Comparison of ENCODE assay signal across 8 mouse cellular contexts in genomic region chr11:32216851-32217250, GRCm38 (mm10). TPM values are rescaled to one million over a fixed set of nuclear protein-coding genes. Genes with fewer than 3 reads are reported as not detected.
DNase-seq lines count a peak whose midpoint lies in the region; ATAC-seq and TF ChIP-seq lines count a peak whose summit lies in the region.

No protein-coding gene starts in this region.

- no peaks in the 10 kb centered on the region for H3K9me3 ChIP-seq in hindbrain, embryonic 10.5 days
- H3K9me3 ChIP-seq in hindbrain, embryonic 12.5 days (replicated peaks), result no peaks in the 10 kb centered on the region
- no peaks in the 10 kb centered on the region for H3K9me3 ChIP-seq in E14TG2a.4 (ENCODE audit: low read length)
- no peaks in the 10 kb centered on the region for H3K9me3 ChIP-seq in forebrain, embryonic 13.5 days (replicated peaks)
- no peaks in the 10 kb centered on the region for H3K9me3 ChIP-seq in kidney, postnatal 0 days (replicated peaks; ENCODE audit: low read length)

- 22% methylated on average over 8 of the region's 8 CpGs for WGBS in hindbrain, embryonic 10.5 days
- WGBS in hindbrain, embryonic 12.5 days, result 24% methylated on average over 8 of the region's 8 CpGs
- 21% methylated on average over 8 of the region's 8 CpGs for WGBS in forebrain, embryonic 13.5 days
- WGBS in kidney, postnatal 0 days, result 16% methylated on average over 8 of the region's 8 CpGs

- peaks cover 43% of the 10 kb centered on the region for H3K36me3 ChIP-seq in hindbrain, embryonic 10.5 days
- peaks cover 15% of the 10 kb centered on the region; the same call in 1 of the 2 replicates for H3K36me3 ChIP-seq in hindbrain, embryonic 12.5 days
- peaks cover 45% of the 10 kb centered on the region for H3K36me3 ChIP-seq in E14TG2a.4 (ENCODE audit: insufficient read depth, low read length)
- no peaks in the 10 kb centered on the region; the same call in 1 of the 2 replicates for H3K36me3 ChIP-seq in forebrain, embryonic 13.5 days (ENCODE audit: poor library complexity, severe bottlenecking)
- H3K36me3 ChIP-seq in kidney, postnatal 0 days (ENCODE audit: insufficient read depth, low read length), result peaks cover 38% of the 10 kb centered on the region

- no peaks in the 10 kb centered on the region; the same call in none of the 2 replicates for H3K27me3 ChIP-seq in hindbrain, embryonic 10.5 days (ENCODE audit: insufficient read depth, poor library complexity, severe bottlenecking)
- H3K27me3 ChIP-seq in hindbrain, embryonic 12.5 days, result peaks cover 17% of the 10 kb centered on the region
- H3K27me3 ChIP-seq in E14TG2a.4 (ENCODE audit: insufficient read depth, low read length), result 0 out of 2 replicates have a peak, but pooled peaks cover 3% of the 10 kb centered on the region
- H3K27me3 ChIP-seq in forebrain, embryonic 13.5 days, result peaks cover 20% of the 10 kb centered on the region
- H3K27me3 ChIP-seq in kidney, postnatal 0 days (ENCODE audit: insufficient read depth, low read length), result no peaks in the 10 kb centered on the region

- H3K4me1 ChIP-seq in hindbrain, embryonic 10.5 days (replicated peaks), result peaks cover 45% of the 10 kb centered on the region
- H3K4me1 ChIP-seq in hindbrain, embryonic 12.5 days, result peaks cover 24% of the 10 kb centered on the region
- H3K4me1 ChIP-seq in E14TG2a.4 (replicated peaks; ENCODE audit: low read depth, low read length), result peaks cover 94% of the 10 kb centered on the region
- peaks cover 20% of the 10 kb centered on the region for H3K4me1 ChIP-seq in forebrain, embryonic 13.5 days
- H3K4me1 ChIP-seq in kidney, postnatal 0 days (replicated peaks; ENCODE audit: insufficient read depth, low read length), result peaks cover 11% of the 10 kb centered on the region; the same call in 1 of the 2 replicates

- no peak overlapping the region for H3K4me2 ChIP-seq in hindbrain, embryonic 12.5 days (replicated peaks)
- no peak overlapping the region for H3K4me2 ChIP-seq in forebrain, embryonic 13.5 days
- no peak overlapping the region for H3K4me2 ChIP-seq in kidney, postnatal 0 days (ENCODE audit: low read length)

- H3K9ac ChIP-seq in hindbrain, embryonic 12.5 days, result no peak overlapping the region
- no peak overlapping the region for H3K9ac ChIP-seq in forebrain, embryonic 13.5 days
- no peak overlapping the region for H3K9ac ChIP-seq in kidney, postnatal 0 days (ENCODE audit: low read depth, low read length)

- DNase-seq in hindbrain, embryonic 10.5 days (ENCODE audit: low spot score), result peak; percentile 73
- DNase-seq in kidney, postnatal 0 days (ENCODE audit: low spot score), result peak; percentile 91
- peak; percentile 77 for DNase-seq in lung, postnatal 25 days (ENCODE audit: low spot score)
- DNase-seq in spleen, adult 12 weeks (ENCODE audit: low spot score), result peak; percentile 69

- H3K27ac ChIP-seq in hindbrain, embryonic 10.5 days, result 0 out of 2 replicates have a peak overlapping the region, but pooled peaks have one; percentile 14
- H3K27ac ChIP-seq in hindbrain, embryonic 12.5 days, result no peak overlapping the region
- H3K27ac ChIP-seq in forebrain, embryonic 13.5 days, result 0 out of 2 replicates have a peak overlapping the region, but pooled peaks have one; percentile 35
- no peak overlapping the region for H3K27ac ChIP-seq in kidney, postnatal 0 days

- peak; percentile 84 for TF ChIP-seq CTCF in E14TG2a.4 (conservative IDR thresholded peaks at IDR 0.05; ENCODE audit: low read length)
- TF ChIP-seq CTCF in kidney, postnatal 0 days (IDR thresholded peaks at IDR 0.05; ENCODE audit: low read depth), result peak; percentile 92

- ATAC-seq in hindbrain, embryonic 12.5 days (ENCODE audit: low FRiP score), result no peak
- peak; percentile 77 for ATAC-seq in cerebellum, adult (ENCODE audit: insufficient number of reproducible peaks, low FRiP score, low TSS enrichment)
- ATAC-seq in forebrain, embryonic 13.5 days, result peak; percentile 65
- 0 out of 2 replicates have a peak, but pooled peaks have one; percentile 27 for ATAC-seq in kidney, postnatal 0 days (replicated peaks; ENCODE audit: low FRiP score, low read depth)

- H3K4me3 ChIP-seq in hindbrain, embryonic 10.5 days, result no peak overlapping the region
- no peak overlapping the region for H3K4me3 ChIP-seq in hindbrain, embryonic 12.5 days
- H3K4me3 ChIP-seq in E14TG2a.4 (replicated peaks; ENCODE audit: low read length), result no peak overlapping the region
- no peak overlapping the region for H3K4me3 ChIP-seq in forebrain, embryonic 13.5 days
- no peak overlapping the region for H3K4me3 ChIP-seq in kidney, postnatal 0 days (replicated peaks; ENCODE audit: low read depth, low read length)

RNA-seq across cellular contexts. Expression of gene Rhbdf1, which starts 5.2 kb away (rescaled TPM):
- 31.3 and 32.9 TPM in 2 replicates for polyA plus RNA-seq in hindbrain, embryonic 10.5 days (2016; fragmentation: Nextera tagmentation; extraction: Ambion mirVana)
- polyA plus RNA-seq in hindbrain, embryonic 12.5 days (2016; fragmentation: Nextera tagmentation; extraction: Ambion mirVana), result 32.8 and 33.1 TPM in 2 replicates
- 9.7 and 12.3 TPM in 2 replicates for polyA plus RNA-seq in forebrain, embryonic 13.5 days (2015; fragmentation: Nextera tagmentation; extraction: Ambion mirVana)
- polyA plus RNA-seq in kidney, postnatal 0 days (2015; fragmentation: Nextera tagmentation; extraction: Ambion mirVana), result 49.3 and 55.0 TPM in 2 replicates

RNA-seq across cellular contexts. Expression of gene Mpg, which starts 9.5 kb away (rescaled TPM):
- polyA plus RNA-seq in hindbrain, embryonic 10.5 days (2016; fragmentation: Nextera tagmentation; extraction: Ambion mirVana), result 34.2 and 36.3 TPM in 2 replicates
- 30.4 and 32.3 TPM in 2 replicates for polyA plus RNA-seq in hindbrain, embryonic 12.5 days (2016; fragmentation: Nextera tagmentation; extraction: Ambion mirVana)
- 24.9 and 30.6 TPM in 2 replicates for polyA plus RNA-seq in forebrain, embryonic 13.5 days (2015; fragmentation: Nextera tagmentation; extraction: Ambion mirVana)
- 31.6 and 33.0 TPM in 2 replicates for polyA plus RNA-seq in kidney, postnatal 0 days (2015; fragmentation: Nextera tagmentation; extraction: Ambion mirVana)

RNA-seq across cellular contexts. Expression of gene Snrnp25, which starts 11.6 kb away (rescaled TPM):
- 97.6 and 103 TPM in 2 replicates for polyA plus RNA-seq in hindbrain, embryonic 10.5 days (2016; fragmentation: Nextera tagmentation; extraction: Ambion mirVana)
- polyA plus RNA-seq in hindbrain, embryonic 12.5 days (2016; fragmentation: Nextera tagmentation; extraction: Ambion mirVana), result 52.8 and 55.1 TPM in 2 replicates
- polyA plus RNA-seq in forebrain, embryonic 13.5 days (2015; fragmentation: Nextera tagmentation; extraction: Ambion mirVana), result 61.3 and 64.9 TPM in 2 replicates
- 49.5 and 49.6 TPM in 2 replicates for polyA plus RNA-seq in kidney, postnatal 0 days (2015; fragmentation: Nextera tagmentation; extraction: Ambion mirVana)

RNA-seq across cellular contexts. Expression of gene Il9r, which starts 16.8 kb away (rescaled TPM):
- not detected in 2 replicates for polyA plus RNA-seq in hindbrain, embryonic 10.5 days (2016; fragmentation: Nextera tagmentation; extraction: Ambion mirVana)
- polyA plus RNA-seq in hindbrain, embryonic 12.5 days (2016; fragmentation: Nextera tagmentation; extraction: Ambion mirVana), result not detected in 2 replicates
- polyA plus RNA-seq in forebrain, embryonic 13.5 days (2015; fragmentation: Nextera tagmentation; extraction: Ambion mirVana), result not detected in 2 replicates
- not detected in 2 replicates for polyA plus RNA-seq in kidney, postnatal 0 days (2015; fragmentation: Nextera tagmentation; extraction: Ambion mirVana)

RNA-seq across cellular contexts. Expression of gene Nprl3, which starts 50.7 kb away (rescaled TPM):
- 41.1 and 45.6 TPM in 2 replicates for polyA plus RNA-seq in hindbrain, embryonic 10.5 days (2016; fragmentation: Nextera tagmentation; extraction: Ambion mirVana)
- polyA plus RNA-seq in hindbrain, embryonic 12.5 days (2016; fragmentation: Nextera tagmentation; extraction: Ambion mirVana), result 51.3 and 51.7 TPM in 2 replicates
- polyA plus RNA-seq in forebrain, embryonic 13.5 days (2015; fragmentation: Nextera tagmentation; extraction: Ambion mirVana), result 48.3 and 54.2 TPM in 2 replicates
- 36.9 and 44.2 TPM in 2 replicates for polyA plus RNA-seq in kidney, postnatal 0 days (2015; fragmentation: Nextera tagmentation; extraction: Ambion mirVana)

Comparison
In these comparisons a context has a peak if more than half of its experiments do, and no peak if none do; other contexts are left out.
1. H3K27ac ChIP-seq: peak in hindbrain, embryonic 10.5 days (single experiment) and forebrain, embryonic 13.5 days (single experiment); none in hindbrain, embryonic 12.5 days (single experiment) and kidney, postnatal 0 days (single experiment).
2. Peak in every context shown above with its lines, with median percentiles within 50 percentile points of each other: DNase-seq.